Mouse (Mus musculus): ENCODE results near the gene Hspa1a.
"Not testable (repeated sequence)": the region's sequence is repeated elsewhere in the genome, so short reads cannot be mapped to it uniquely, and the experiment has no call there.

Hspa1a gene

GRCm38 (mm10) chr17:35000717-35001451 lies 28.9 kb upstream of the Hspa1a start, which contains the start of gene Vars:
Gene Vars, plus strand, starts transcription at chr17:35000987.
- peak; percentile 90 for DNase-seq (ENCODE audit: low spot score)

- DNase-seq (ENCODE audit: low spot score) = not testable (repeated sequence)
These were observed 28.1 kb upstream of the Hspa1a start for GRCm38 (mm10) chr17:34999871-35000716.

GRCm38 (mm10) chr17:34998526-34999430 lies 26.8 kb upstream of the Hspa1a start:
- no peak for DNase-seq (ENCODE audit: low spot score)

GRCm38 (mm10) chr17:34997142-34997483 lies 25.2 kb upstream of the Hspa1a start:
- DNase-seq (ENCODE audit: low spot score) = no peak

GRCm38 (mm10) chr17:34996411-34997141 lies 24.6 kb upstream of the Hspa1a start:
- DNase-seq (ENCODE audit: low spot score) = no peak

- DNase-seq (ENCODE audit: low spot score) = not testable (repeated sequence)
These were observed 24.0 kb upstream of the Hspa1a start for GRCm38 (mm10) chr17:34995927-34996326.

- not testable (repeated sequence) for DNase-seq (ENCODE audit: low spot score)
These were observed 23.2 kb upstream of the Hspa1a start for GRCm38 (mm10) chr17:34995192-34995591.

- DNase-seq (ENCODE audit: low spot score) = no peak
These were observed 22.8 kb upstream of the Hspa1a start for GRCm38 (mm10) chr17:34994751-34995150.

- DNase-seq (ENCODE audit: low spot score) = no peak
These were observed 12.3 kb upstream of the Hspa1a start for GRCm38 (mm10) chr17:34984218-34984617.

GRCm38 (mm10) chr17:34982328-34982727 lies 10.4 kb upstream of the Hspa1a start:
- no peak for DNase-seq (ENCODE audit: low spot score)

GRCm38 (mm10) chr17:34981690-34982180 lies 9.8 kb upstream of the Hspa1a start, which contains the start of gene Lsm2:
Gene Lsm2, plus strand, starts transcription at chr17:34981862.
- peak; percentile 93 for DNase-seq (ENCODE audit: low spot score)

- no peak for DNase-seq (ENCODE audit: low spot score)
These were observed 8.7 kb upstream of the Hspa1a start for GRCm38 (mm10) chr17:34980655-34981054.

GRCm38 (mm10) chr17:34979631-34980030 lies 7.7 kb upstream of the Hspa1a start:
- DNase-seq (ENCODE audit: low spot score) = no peak

- no peak for DNase-seq (ENCODE audit: low spot score)
These were observed 6.3 kb upstream of the Hspa1a start for GRCm38 (mm10) chr17:34978239-34978638.

- no peak for DNase-seq (ENCODE audit: low spot score)
These were observed 5.0 kb upstream of the Hspa1a start for GRCm38 (mm10) chr17:34977000-34977399.

- no peak for DNase-seq (ENCODE audit: low spot score)
These were observed 3.9 kb upstream of the Hspa1a start for GRCm38 (mm10) chr17:34975581-34976492.

- DNase-seq (ENCODE audit: low spot score) = not testable (repeated sequence)
These were observed 275 bp downstream of the Hspa1a start for GRCm38 (mm10) chr17:34971694-34972068.

GRCm38 (mm10) chr17:34970850-34971249 lies 1.1 kb downstream of the Hspa1a start:
- not testable (repeated sequence) for DNase-seq (ENCODE audit: low spot score)

- not testable (repeated sequence) for DNase-seq (ENCODE audit: low spot score)
These were observed 2.1 kb downstream of the Hspa1a start, which contains the start of gene Gm20481 for GRCm38 (mm10) chr17:34969822-34970221. Gene Gm20481, plus strand, starts transcription at chr17:34969912.

GRCm38 (mm10) chr17:34965627-34966026 lies 6.3 kb downstream of the Hspa1a start:
- DNase-seq (ENCODE audit: low spot score) = no peak

Data from testis, postnatal 14 days (tissue).